Comparison of ENCODE assay signal across 9 mouse cellular contexts in genomic region chr7:140153383-140153782, GRCm38 (mm10). TPM values are rescaled to one million over a fixed set of nuclear protein-coding genes. Genes with fewer than 3 reads are reported as not detected.
DNase-seq lines count a peak whose midpoint lies in the region; ATAC-seq and TF ChIP-seq lines count a peak whose summit lies in the region.
"Had no signal": no experiment of that assay in that cellular context is flagged by ENCODE, and none has a peak within 500 bp of the region (broad histone marks: within the 10 kb centered on the region; RNA-seq: fewer than 3 reads in every experiment).

No protein-coding gene starts in this region.

- peak overlapping the region; percentile 51 for H3K4me2 ChIP-seq in lung, embryonic 14.5 days
- H3K4me2 ChIP-seq in forebrain, embryonic 15.5 days (replicated peaks), result peak overlapping the region; percentile 61
- H3K4me2 ChIP-seq in intestine, embryonic 15.5 days (replicated peaks), result peak overlapping the region; percentile 53
- peak overlapping the region; percentile 68 for H3K4me2 ChIP-seq in midbrain, embryonic 14.5 days (ENCODE audit: low read length)

- 2% methylated on average over 28 of the region's 28 CpGs for WGBS in lung, embryonic 14.5 days
- 8% methylated on average over 28 of the region's 28 CpGs for WGBS in forebrain, embryonic 15.5 days
- WGBS in intestine, embryonic 15.5 days, result 7% methylated on average over 28 of the region's 28 CpGs
- WGBS in midbrain, embryonic 14.5 days, result 5% methylated on average over 28 of the region's 28 CpGs
- WGBS in thymus, adult 2 months, result 11% methylated on average over 28 of the region's 28 CpGs

- no peak for TF ChIP-seq CTCF in lung, embryonic 14.5 days (IDR thresholded peaks at IDR 0.05; ENCODE audit: low read depth)
- no peak for TF ChIP-seq CTCF in thymus, adult 2 months (IDR thresholded peaks at IDR 0.05; ENCODE audit: borderline replicate concordance, control insufficient read depth, extremely low read depth, insufficient read depth, low read length, poor library complexity)

- H3K9me3 ChIP-seq in lung, embryonic 14.5 days (ENCODE audit: low read depth, low read length), result no peaks in the 10 kb centered on the region
- no peaks in the 10 kb centered on the region for H3K9me3 ChIP-seq in forebrain, embryonic 15.5 days
- no peaks in the 10 kb centered on the region for H3K9me3 ChIP-seq in intestine, embryonic 15.5 days
- no peaks in the 10 kb centered on the region for H3K9me3 ChIP-seq in midbrain, embryonic 14.5 days (ENCODE audit: control insufficient read depth, low read length)

- peak; percentile 48 for DNase-seq in lung, embryonic 14.5 days
- no peak for DNase-seq in lung, postnatal 36 days
- peak; percentile 66 for DNase-seq in cerebellum, adult 8-10 months
- DNase-seq in midbrain, embryonic 14.5 days, result peak; percentile 71
- DNase-seq in thymus, adult 2 months, result no peak

- H3K27ac ChIP-seq in lung, embryonic 14.5 days (ENCODE audit: low read depth), result no peak overlapping the region
- no peak overlapping the region for H3K27ac ChIP-seq in forebrain, embryonic 15.5 days (replicated peaks)
- H3K27ac ChIP-seq in intestine, embryonic 15.5 days, result no peak overlapping the region
- peak overlapping the region; percentile 79; the same call in 1 of the 2 replicates for H3K27ac ChIP-seq in midbrain, embryonic 14.5 days (replicated peaks; ENCODE audit: low read depth, low read length)
- no peak overlapping the region for H3K27ac ChIP-seq in thymus, adult 2 months (ENCODE audit: control insufficient read depth, insufficient read depth, low read length)

- H3K9ac ChIP-seq in lung, embryonic 14.5 days, result peak overlapping the region; percentile 30
- H3K9ac ChIP-seq in forebrain, embryonic 15.5 days (replicated peaks), result peak overlapping the region; percentile 41
- H3K9ac ChIP-seq in intestine, embryonic 15.5 days, result peak overlapping the region; percentile 22
- peak overlapping the region; percentile 73 for H3K9ac ChIP-seq in midbrain, embryonic 14.5 days (replicated peaks; ENCODE audit: low read length)

- H3K4me1 ChIP-seq in lung, embryonic 14.5 days (ENCODE audit: insufficient read depth), result no peaks in the 10 kb centered on the region
- H3K4me1 ChIP-seq in forebrain, embryonic 15.5 days, result peaks cover 8% of the 10 kb centered on the region
- H3K4me1 ChIP-seq in intestine, embryonic 15.5 days (replicated peaks), result peaks cover 5% of the 10 kb centered on the region; the same call in 1 of the 2 replicates
- peaks cover 12% of the 10 kb centered on the region for H3K4me1 ChIP-seq in midbrain, embryonic 14.5 days (ENCODE audit: control insufficient read depth, insufficient read depth, low read length)
- H3K4me1 ChIP-seq in thymus, adult 2 months (replicated peaks; ENCODE audit: control insufficient read depth, insufficient read depth, low read length), result no peaks in the 10 kb centered on the region

- no peak for TF ChIP-seq POLR2A in thymus, adult 2 months (IDR thresholded peaks at IDR 0.05; ENCODE audit: control insufficient read depth, extremely low read depth, insufficient read depth, low read length, poor library complexity)

- H3K36me3 ChIP-seq in lung, embryonic 14.5 days (ENCODE audit: insufficient read depth), result 0 out of 2 replicates have a peak, but pooled peaks cover 2% of the 10 kb centered on the region
- no peaks in the 10 kb centered on the region for H3K36me3 ChIP-seq in forebrain, embryonic 15.5 days
- H3K36me3 ChIP-seq in intestine, embryonic 15.5 days, result no peaks in the 10 kb centered on the region
- H3K36me3 ChIP-seq in midbrain, embryonic 14.5 days (ENCODE audit: control insufficient read depth, insufficient read depth, low read length), result peaks cover 6% of the 10 kb centered on the region; the same call in 1 of the 2 replicates
- no peaks in the 10 kb centered on the region for H3K36me3 ChIP-seq in thymus, adult 2 months (ENCODE audit: control insufficient read depth, insufficient read depth, low read length)

- ATAC-seq in lung, embryonic 14.5 days (ENCODE audit: insufficient read depth), result peak; percentile 30; the same call in 1 of the 2 replicates
- peak; percentile 24 for ATAC-seq in forebrain, embryonic 15.5 days (replicated peaks)
- peak; percentile 53; the same call in 1 of the 2 replicates for ATAC-seq in intestine, embryonic 15.5 days
- ATAC-seq in midbrain, embryonic 14.5 days (ENCODE audit: low FRiP score, low TSS enrichment), result peak; percentile 53; the same call in 1 of the 2 replicates
- ATAC-seq in megakaryocyte-erythroid progenitor cell, adult 5-6 weeks (replicated peaks; ENCODE audit: low FRiP score, low TSS enrichment, poor library complexity, severe bottlenecking), result no peak

- peaks cover 30% of the 10 kb centered on the region for H3K27me3 ChIP-seq in lung, embryonic 14.5 days (ENCODE audit: insufficient read depth, low read length)
- H3K27me3 ChIP-seq in forebrain, embryonic 15.5 days, result peaks cover 8% of the 10 kb centered on the region; the same call in 1 of the 2 replicates
- H3K27me3 ChIP-seq in intestine, embryonic 15.5 days (replicated peaks), result peaks cover 37% of the 10 kb centered on the region
- no peaks in the 10 kb centered on the region for H3K27me3 ChIP-seq in midbrain, embryonic 14.5 days (ENCODE audit: control insufficient read depth, insufficient read depth, low read length)
- no peaks in the 10 kb centered on the region; the same call in 1 of the 2 replicates for H3K27me3 ChIP-seq in thymus, adult 2 months (ENCODE audit: control insufficient read depth, insufficient read depth, low read length)

- H3K4me3 ChIP-seq in lung, embryonic 14.5 days (ENCODE audit: low read depth, low read length), result peak overlapping the region; percentile 17; the same call in 1 of the 2 replicates
- H3K4me3 ChIP-seq in forebrain, embryonic 15.5 days, result peak overlapping the region; percentile 46
- peak overlapping the region; percentile 24 for H3K4me3 ChIP-seq in intestine, embryonic 15.5 days (replicated peaks)
- H3K4me3 ChIP-seq in midbrain, embryonic 14.5 days (replicated peaks; ENCODE audit: low read depth, low read length), result peak overlapping the region; percentile 46
- no peak overlapping the region for H3K4me3 ChIP-seq in thymus, adult 2 months (ENCODE audit: control insufficient read depth, insufficient read depth, low read length)

RNA-seq across cellular contexts. Expression of gene Sprn, which starts 1.3 kb away (rescaled TPM):
- 0.12 and 0.20 TPM in 2 replicates for polyA plus RNA-seq in lung, embryonic 14.5 days (2014; fragmentation: Nextera tagmentation; extraction: Ambion mirVana)
- 15.2 and 15.7 TPM in 2 replicates for polyA plus RNA-seq in forebrain, embryonic 15.5 days (2015; fragmentation: Nextera tagmentation; extraction: Ambion mirVana)
- 1.2 and 1.7 TPM in 2 replicates for polyA plus RNA-seq in intestine, embryonic 15.5 days (2015; fragmentation: Nextera tagmentation; extraction: Ambion mirVana)
- 14.4 and 15.1 TPM in 2 replicates for polyA plus RNA-seq in midbrain, embryonic 14.5 days (2014; fragmentation: Nextera tagmentation; extraction: Ambion mirVana)
- 0.83 TPM in 1 of 2 replicates, not detected in the other for total RNA-seq in megakaryocyte-erythroid progenitor cell, adult 5-6 weeks (2014; fragmentation: Nextera tagmentation)
- total RNA-seq in megakaryocyte-erythroid progenitor cell, adult 5-6 weeks (2017), result not detected in 2 replicates
- 0.18 and 0.31 TPM in 2 replicates for polyA plus RNA-seq in thymus, adult 2 months (2012; rRNA removed)

RNA-seq across cellular contexts. Expression of gene Olfr522, which starts 11.2 kb away (rescaled TPM):
- polyA plus RNA-seq in lung, embryonic 14.5 days (2014; fragmentation: Nextera tagmentation; extraction: Ambion mirVana), result not detected in 2 replicates
- polyA plus RNA-seq in forebrain, embryonic 15.5 days (2015; fragmentation: Nextera tagmentation; extraction: Ambion mirVana), result not detected in 2 replicates
- not detected in 2 replicates for polyA plus RNA-seq in intestine, embryonic 15.5 days (2015; fragmentation: Nextera tagmentation; extraction: Ambion mirVana)
- not detected in 2 replicates for polyA plus RNA-seq in midbrain, embryonic 14.5 days (2014; fragmentation: Nextera tagmentation; extraction: Ambion mirVana)
- total RNA-seq in megakaryocyte-erythroid progenitor cell, adult 5-6 weeks (2014; fragmentation: Nextera tagmentation), result not detected in 2 replicates
- total RNA-seq in megakaryocyte-erythroid progenitor cell, adult 5-6 weeks (2017), result not detected in 2 replicates
- not detected in 2 replicates for polyA plus RNA-seq in thymus, adult 2 months (2012; rRNA removed)
- total RNA-seq: layer of hippocampus, adult 8-10 months had no signal

RNA-seq across cellular contexts. Expression of gene Mtg1, which starts 16.0 kb away (rescaled TPM):
- 24.8 and 28.4 TPM in 2 replicates for polyA plus RNA-seq in lung, embryonic 14.5 days (2014; fragmentation: Nextera tagmentation; extraction: Ambion mirVana)
- polyA plus RNA-seq in forebrain, embryonic 15.5 days (2015; fragmentation: Nextera tagmentation; extraction: Ambion mirVana), result 35.1 and 36.7 TPM in 2 replicates
- polyA plus RNA-seq in intestine, embryonic 15.5 days (2015; fragmentation: Nextera tagmentation; extraction: Ambion mirVana), result 24.0 and 27.3 TPM in 2 replicates
- 30.0 and 34.7 TPM in 2 replicates for polyA plus RNA-seq in midbrain, embryonic 14.5 days (2014; fragmentation: Nextera tagmentation; extraction: Ambion mirVana)
- 39.7 and 53.5 TPM in 2 replicates for total RNA-seq in megakaryocyte-erythroid progenitor cell, adult 5-6 weeks (2014; fragmentation: Nextera tagmentation)
- total RNA-seq in megakaryocyte-erythroid progenitor cell, adult 5-6 weeks (2017), result 8.3 and 13.0 TPM in 2 replicates
- 36.0 and 39.0 TPM in 2 replicates for polyA plus RNA-seq in thymus, adult 2 months (2012; rRNA removed)

RNA-seq across cellular contexts. Expression of gene Olfr523, which starts 19.6 kb away (rescaled TPM):
- polyA plus RNA-seq in lung, embryonic 14.5 days (2014; fragmentation: Nextera tagmentation; extraction: Ambion mirVana), result not detected in 2 replicates
- not detected in 2 replicates for polyA plus RNA-seq in forebrain, embryonic 15.5 days (2015; fragmentation: Nextera tagmentation; extraction: Ambion mirVana)
- polyA plus RNA-seq in intestine, embryonic 15.5 days (2015; fragmentation: Nextera tagmentation; extraction: Ambion mirVana), result not detected in 2 replicates
- not detected in 2 replicates for polyA plus RNA-seq in midbrain, embryonic 14.5 days (2014; fragmentation: Nextera tagmentation; extraction: Ambion mirVana)
- not detected in 2 replicates for total RNA-seq in megakaryocyte-erythroid progenitor cell, adult 5-6 weeks (2014; fragmentation: Nextera tagmentation)
- not detected in 2 replicates for total RNA-seq in megakaryocyte-erythroid progenitor cell, adult 5-6 weeks (2017)
- 0.41 and 1.0 TPM in 2 replicates for polyA plus RNA-seq in thymus, adult 2 months (2012; rRNA removed)

RNA-seq across cellular contexts. Expression of gene Echs1, which starts 37.1 kb away (rescaled TPM):
- polyA plus RNA-seq in lung, embryonic 14.5 days (2014; fragmentation: Nextera tagmentation; extraction: Ambion mirVana), result 148 and 164 TPM in 2 replicates
- polyA plus RNA-seq in forebrain, embryonic 15.5 days (2015; fragmentation: Nextera tagmentation; extraction: Ambion mirVana), result 112 and 120 TPM in 2 replicates
- 183 and 188 TPM in 2 replicates for polyA plus RNA-seq in intestine, embryonic 15.5 days (2015; fragmentation: Nextera tagmentation; extraction: Ambion mirVana)
- polyA plus RNA-seq in midbrain, embryonic 14.5 days (2014; fragmentation: Nextera tagmentation; extraction: Ambion mirVana), result 129 TPM in 2 replicates
- 50.1 and 62.9 TPM in 2 replicates for total RNA-seq in megakaryocyte-erythroid progenitor cell, adult 5-6 weeks (2014; fragmentation: Nextera tagmentation)
- total RNA-seq in megakaryocyte-erythroid progenitor cell, adult 5-6 weeks (2017), result 52.5 and 85.0 TPM in 2 replicates
- 60.9 and 65.6 TPM in 2 replicates for polyA plus RNA-seq in thymus, adult 2 months (2012; rRNA removed)

Comparison
In these comparisons a context has a peak if more than half of its experiments do, and no peak if none do; other contexts are left out.
1. DNase-seq: peak in lung, embryonic 14.5 days (single experiment), cerebellum, adult 8-10 months (single experiment) and midbrain, embryonic 14.5 days (single experiment); none in lung, postnatal 36 days (single experiment) and thymus, adult 2 months (single experiment).
2. H3K9ac ChIP-seq: peak in every context shown above with its lines; median percentile 73 in midbrain, embryonic 14.5 days; 41 in forebrain, embryonic 15.5 days; 30 in lung, embryonic 14.5 days; 22 in intestine, embryonic 15.5 days.
3. Peak in every context shown above with its lines, with median percentiles within 50 percentile points of each other: H3K4me2 ChIP-seq.